Mouse (Mus musculus) midbrain, embryonic 14.5 days (tissue): ENCODE results near the gene Bag6. TPM values are rescaled to one million over a fixed set of nuclear protein-coding genes. Genes with fewer than 3 reads are reported as not detected.

ENCODE experiments used
- ATAC-seq: fragments of 200-750 bp; cut with Nextera tagmentation; 2 replicates; pipeline ENCODE4 v1.8.0; 2017; ENCODE audit warnings: moderate number of reproducible peaks, moderate library complexity; ENCODE audit not compliant: low FRiP score, low TSS enrichment
- DNase-seq: peaks from one replicate; pipeline ENCODE4 v3.0.0-alpha.2; 2015
- H3K27ac ChIP-seq: fragments of 300-500 bp; sonication (generic); replicated peaks from 2 replicates; pipeline ENCODE4 v1.5.1; 2014; ENCODE audit warnings: mild to moderate bottlenecking, low read depth, low read length, moderate library complexity
- H3K27me3 ChIP-seq: fragments of 300-500 bp; sonication (generic); 2 replicates; pipeline ENCODE4 v1.6.1; 2014; ENCODE audit warnings: low read length, control low read depth, mixed read lengths; ENCODE audit not compliant: control insufficient read depth, insufficient read depth
- H3K36me3 ChIP-seq: fragments of 300-500 bp; sonication (generic); 2 replicates; pipeline ENCODE4 v1.6.1; 2014; ENCODE audit warnings: low read length, control low read depth; ENCODE audit not compliant: control insufficient read depth, insufficient read depth
- H3K4me1 ChIP-seq: fragments of 300-500 bp; sonication (generic); 2 replicates; pipeline ENCODE4 v1.6.1; 2014; ENCODE audit warnings: mild to moderate bottlenecking, antibody characterized with exemption, low read length, control low read depth; ENCODE audit not compliant: control insufficient read depth, insufficient read depth
- H3K4me2 ChIP-seq: fragments of 300-500 bp; sonication (generic); 2 replicates; pipeline ENCODE4 v1.6.1; 2014; ENCODE audit warnings: mild to moderate bottlenecking, low read length, moderate library complexity
- H3K4me3 ChIP-seq: fragments of 300-500 bp; sonication (generic); replicated peaks from 2 replicates; pipeline ENCODE4 v1.5.1; 2014; ENCODE audit warnings: low read depth, low read length
- H3K9ac ChIP-seq: fragments of 300-500 bp; sonication (generic); replicated peaks from 2 replicates; pipeline ENCODE4 v1.6.1; 2014; ENCODE audit warnings: mild to moderate bottlenecking, low read length, moderate library complexity
- H3K9me3 ChIP-seq: fragments of 300-500 bp; sonication (generic); 2 replicates; pipeline ENCODE4 v1.6.1; 2016; ENCODE audit warnings: low read length, control low read depth, mixed read lengths; ENCODE audit not compliant: control insufficient read depth
- WGBS: fragments of 180-500 bp; shearing (Covaris S2); extraction: QIAGEN DNeasy Blood & Tissue Kit; methylation state at CpG from one replicate; pipeline ENCODE4 v1.1.7; 2014; 5-methylcytosine and 5-hydroxymethylcytosine counted together
- polyA plus RNA-seq: library from polyadenylated mRNA; unstranded; fragments of >200 nt; fragmentation: Nextera tagmentation; extraction: Ambion mirVana; gene quantifications from 2 replicates; pipeline ENCODE4 v1.2.1, GENCODE M21; 2014

The Bag6 gene
- polyA plus RNA-seq, 1 experiment from 2014 or later = 122 TPM

GRCm38 (mm10) chr17:35105740-35106389 is 29.1 kb upstream of the Bag6 start:
- peaks cover 41% of the 10 kb centered on the region for H3K36me3 ChIP-seq
- peak overlapping the region; percentile 28 for H3K4me2 ChIP-seq
- no peaks in the 10 kb centered on the region for H3K27me3 ChIP-seq
- no peak overlapping the region for H3K27ac ChIP-seq
- WGBS = 18% methylated on average over 13 of the region's 13 CpGs
- 0 out of 2 replicates have a peak, but pooled peaks cover 3% of the 10 kb centered on the region for H3K4me1 ChIP-seq
- H3K4me3 ChIP-seq = no peak overlapping the region
- peak overlapping the region; percentile 39; the same call in 1 of the 2 replicates for H3K9ac ChIP-seq
- no peaks in the 10 kb centered on the region for H3K9me3 ChIP-seq
- no peak for ATAC-seq
- peak; percentile 70 for DNase-seq

- H3K9me3 ChIP-seq = no peaks in the 10 kb centered on the region
- peak; percentile 39 for DNase-seq
- peak overlapping the region; percentile 28 for H3K4me2 ChIP-seq
- no peaks in the 10 kb centered on the region for H3K27me3 ChIP-seq
- H3K4me3 ChIP-seq = no peak overlapping the region
- no peak for ATAC-seq
- 0 out of 2 replicates have a peak, but pooled peaks cover 3% of the 10 kb centered on the region for H3K4me1 ChIP-seq
- H3K9ac ChIP-seq = no peak overlapping the region
- H3K27ac ChIP-seq = no peak overlapping the region
- 66% methylated on average over 3 of the region's 3 CpGs for WGBS
- H3K36me3 ChIP-seq = peaks cover 34% of the 10 kb centered on the region
Observed at GRCm38 (mm10) chr17:35106522-35106921, 28.5 kb upstream of the Bag6 start.

GRCm38 (mm10) chr17:35108097-35108496 is 26.9 kb upstream of the Bag6 start, which contains the start of gene Ly6g5c:
Gene Ly6g5c, plus strand, starts transcription at chr17:35108279.
- no peak for DNase-seq
- Histone ChIP-seq H3K4me2 (no peak within 1 kb of the TSS), H3K27ac (no peak within 1 kb of the TSS), H3K36me3 (peaks cover 19% of the 10 kb centered on the region), H3K27me3 (no peaks in the 10 kb centered on the region), H3K9me3 (no peaks in the 10 kb centered on the region), H3K4me1 (0 out of 2 replicates have a peak, but pooled peaks cover 3% of the 10 kb centered on the region), H3K9ac (no peak within 1 kb of the TSS), H3K4me3 (no peak within 1 kb of the TSS)
- 82% methylated on average over 6 of the region's 6 CpGs for WGBS
- no peak for ATAC-seq

- no peaks in the 10 kb centered on the region for H3K4me1 ChIP-seq
- no peak overlapping the region for H3K4me2 ChIP-seq
- H3K27ac ChIP-seq = no peak overlapping the region
- no peak overlapping the region for H3K9ac ChIP-seq
- H3K4me3 ChIP-seq = no peak overlapping the region
- DNase-seq = no peak
- H3K27me3 ChIP-seq = no peaks in the 10 kb centered on the region
- 73% methylated on average over 9 of the region's 9 CpGs for WGBS
- no peak for ATAC-seq
- no peaks in the 10 kb centered on the region for H3K9me3 ChIP-seq
- H3K36me3 ChIP-seq = peaks cover 30% of the 10 kb centered on the region
Observed at GRCm38 (mm10) chr17:35111774-35112173, 23.2 kb upstream of the Bag6 start.

GRCm38 (mm10) chr17:35115046-35116019 is 19.6 kb upstream of the Bag6 start, which contains the start of gene Ly6g5b:
Gene Ly6g5b, minus strand, starts transcription at chr17:35115428.
- H3K27ac ChIP-seq = no peak within 1 kb of the TSS
- no peak within 1 kb of the TSS for H3K9ac ChIP-seq
- no peak within 1 kb of the TSS for H3K4me2 ChIP-seq
- ATAC-seq = no peak
- peak; percentile 21 for DNase-seq
- peaks cover 58% of the 10 kb centered on the region for H3K36me3 ChIP-seq
- H3K27me3 ChIP-seq = no peaks in the 10 kb centered on the region
- H3K4me1 ChIP-seq = peaks cover 3% of the 10 kb centered on the region
- no peak within 1 kb of the TSS for H3K4me3 ChIP-seq
- H3K9me3 ChIP-seq = no peaks in the 10 kb centered on the region
- whole genome bisulfite sequencing = 88% methylated on average over 8 of the region's 8 CpGs

- 0% methylated on average over 33 of the region's 33 CpGs for WGBS
- Histone ChIP-seq H3K27me3 (no peaks in the 10 kb centered on the region), H3K4me2 (peak overlapping the region; percentile 96), H3K4me1 (peaks cover 11% of the 10 kb centered on the region), H3K4me3 (peak overlapping the region; percentile 96), H3K36me3 (peaks cover 48% of the 10 kb centered on the region), H3K9me3 (no peaks in the 10 kb centered on the region), H3K27ac (peak overlapping the region; percentile 52), H3K9ac (peak overlapping the region; percentile 90)
- no peak for DNase-seq
- ATAC-seq = no peak; the same call in 1 of the 2 replicates
Observed at GRCm38 (mm10) chr17:35120745-35121142, 14.2 kb upstream of the Bag6 start.

- peak; percentile 100 for DNase-seq
- peak within 1 kb of the TSS; percentile 90 for H3K9ac ChIP-seq
- peaks cover 11% of the 10 kb centered on the region for H3K4me1 ChIP-seq
- H3K27me3 ChIP-seq = no peaks in the 10 kb centered on the region
- H3K27ac ChIP-seq = peak within 1 kb of the TSS; percentile 90
- peaks cover 43% of the 10 kb centered on the region for H3K36me3 ChIP-seq
- peak within 1 kb of the TSS; percentile 96 for H3K4me2 ChIP-seq
- no peaks in the 10 kb centered on the region for H3K9me3 ChIP-seq
- peak; percentile 93 for ATAC-seq
- H3K4me3 ChIP-seq = peak within 1 kb of the TSS; percentile 96
- 0% methylated on average over 50 of the region's 50 CpGs for WGBS
Observed at GRCm38 (mm10) chr17:35121143-35121799, 13.7 kb upstream of the Bag6 start, which contains the start of gene Gpank1. Gene Gpank1, plus strand, starts transcription at chr17:35121455.

GRCm38 (mm10) chr17:35121871-35122303 is 13.1 kb upstream of the Bag6 start, which contains the start of gene Csnk2b:
Gene Csnk2b, minus strand, starts transcription at chr17:35122053.
- Histone ChIP-seq H3K4me3 (peak within 1 kb of the TSS; percentile 96), H3K27me3 (no peaks in the 10 kb centered on the region), H3K4me1 (peaks cover 16% of the 10 kb centered on the region), H3K9me3 (no peaks in the 10 kb centered on the region), H3K27ac (peak within 1 kb of the TSS; percentile 90), H3K4me2 (peak within 1 kb of the TSS; percentile 96), H3K36me3 (peaks cover 39% of the 10 kb centered on the region), H3K9ac (peak within 1 kb of the TSS; percentile 90)
- WGBS = under 1% methylated on average over 19 of the region's 19 CpGs
- DNase-seq = peak; percentile 89
- peak; percentile 46; the same call in 1 of the 2 replicates for ATAC-seq
